In genomic region chr4:99913894-99914451, GRCm38 (mm10) we compare ENCODE assay signal across 9 mouse cellular contexts. TPM values are rescaled to one million over a fixed set of nuclear protein-coding genes. Genes with fewer than 3 reads are reported as not detected.
DNase-seq lines count a peak whose midpoint lies in the region; ATAC-seq and TF ChIP-seq lines count a peak whose summit lies in the region.
"Had no signal": no experiment of that assay in that cellular context is flagged by ENCODE, and none has a peak within 500 bp of the region (broad histone marks: within the 10 kb centered on the region; RNA-seq: fewer than 3 reads in every experiment).

No protein-coding gene starts in this region.

- no peak overlapping the region for H3K27ac ChIP-seq in hindbrain, postnatal 0 days
- H3K27ac ChIP-seq in hindbrain, embryonic 13.5 days: no peak overlapping the region
- H3K27ac ChIP-seq: heart, embryonic 13.5 days had no signal

- peak; percentile 68 for TF ChIP-seq CTCF in hindbrain, postnatal 0 days (IDR thresholded peaks at IDR 0.05; ENCODE audit: low read depth)
- TF ChIP-seq CTCF in E14TG2a.4 (conservative IDR thresholded peaks at IDR 0.05; ENCODE audit: low read length): peak; percentile 74

- no peaks in the 10 kb centered on the region for H3K27me3 ChIP-seq in hindbrain, postnatal 0 days (ENCODE audit: insufficient read depth, low read length)
- no peaks in the 10 kb centered on the region for H3K27me3 ChIP-seq in hindbrain, embryonic 13.5 days
- no peaks in the 10 kb centered on the region for H3K27me3 ChIP-seq in E14TG2a.4 (ENCODE audit: insufficient read depth, low read length)
- H3K27me3 ChIP-seq: heart, embryonic 13.5 days had no signal

- WGBS in hindbrain, postnatal 0 days: 71% methylated on average over 4 of the region's 4 CpGs
- 67% methylated on average over 4 of the region's 4 CpGs for WGBS in hindbrain, embryonic 13.5 days

- no peak for ATAC-seq in hindbrain, postnatal 0 days
- ATAC-seq in hindbrain, embryonic 13.5 days (ENCODE audit: low FRiP score): no peak

- no peaks in the 10 kb centered on the region for H3K36me3 ChIP-seq in hindbrain, postnatal 0 days (ENCODE audit: insufficient read depth, low read length)
- no peaks in the 10 kb centered on the region for H3K36me3 ChIP-seq in hindbrain, embryonic 13.5 days
- H3K36me3 ChIP-seq in E14TG2a.4 (ENCODE audit: insufficient read depth, low read length): no peaks in the 10 kb centered on the region
- H3K36me3 ChIP-seq: heart, embryonic 13.5 days had no signal

- H3K9me3 ChIP-seq in hindbrain, postnatal 0 days (ENCODE audit: low read length): no peaks in the 10 kb centered on the region
- no peaks in the 10 kb centered on the region for H3K9me3 ChIP-seq in hindbrain, embryonic 13.5 days
- H3K9me3 ChIP-seq in E14TG2a.4 (ENCODE audit: low read length): no peaks in the 10 kb centered on the region
- H3K9me3 ChIP-seq: heart, embryonic 13.5 days had no signal

- H3K4me3 ChIP-seq in hindbrain, postnatal 0 days (ENCODE audit: low read length): no peak overlapping the region
- H3K4me3 ChIP-seq in hindbrain, embryonic 13.5 days: no peak overlapping the region
- no peak overlapping the region for H3K4me3 ChIP-seq in E14TG2a.4 (replicated peaks; ENCODE audit: low read length)
- H3K4me3 ChIP-seq: heart, embryonic 13.5 days had no signal

- H3K4me1 ChIP-seq in hindbrain, postnatal 0 days (ENCODE audit: insufficient read depth, low read length): no peaks in the 10 kb centered on the region
- no peaks in the 10 kb centered on the region for H3K4me1 ChIP-seq in hindbrain, embryonic 13.5 days (replicated peaks)
- H3K4me1 ChIP-seq in E14TG2a.4 (replicated peaks; ENCODE audit: low read depth, low read length): peaks cover 4% of the 10 kb centered on the region; the same call in 1 of the 2 replicates
- H3K4me1 ChIP-seq: heart, embryonic 13.5 days had no signal

- no peak overlapping the region for H3K4me2 ChIP-seq in hindbrain, postnatal 0 days (ENCODE audit: low read depth, low read length)
- no peak overlapping the region for H3K4me2 ChIP-seq in hindbrain, embryonic 13.5 days
- H3K4me2 ChIP-seq: heart, embryonic 13.5 days had no signal

- DNase-seq in hindbrain, postnatal 0 days (ENCODE audit: low spot score): peak; percentile 59
- DNase-seq in 3T3-L1 (ENCODE audit: low read depth, low spot score): peak; percentile 69
- DNase-seq in embryo, embryonic 10.5 days (ENCODE audit: low spot score): peak; percentile 76
- DNase-seq in yolk sac, embryonic 10.5 days (ENCODE audit: low spot score): no peak
- DNase-seq in gastrocnemius, postnatal 25 days: no peak
- DNase-seq in adrenal gland, postnatal 4 days (ENCODE audit: low spot score in 2 of 2): no peak

- no peak overlapping the region for H3K9ac ChIP-seq in hindbrain, postnatal 0 days (replicated peaks; ENCODE audit: low read length)
- H3K9ac ChIP-seq in hindbrain, embryonic 13.5 days: no peak overlapping the region
- H3K9ac ChIP-seq: heart, embryonic 13.5 days had no signal

RNA-seq across cellular contexts. Expression of gene Pgm1, which starts 15.2 kb away (rescaled TPM):
- total RNA-seq in hindbrain, postnatal 0 days (2014; rRNA removed): 124 and 125 TPM in 2 replicates
- 125 and 128 TPM in 2 replicates for polyA plus RNA-seq in hindbrain, postnatal 0 days (2015; fragmentation: Nextera tagmentation; extraction: Ambion mirVana)
- 53.9 and 57.0 TPM in 2 replicates for polyA plus RNA-seq in hindbrain, embryonic 13.5 days (2015; fragmentation: Nextera tagmentation; extraction: Ambion mirVana)
- 1,000 to 10,000 TPM in 1 of 2 experiments, 100 to 1,000 TPM in 1; 832 to 1,031 TPM for total RNA-seq in gastrocnemius, postnatal 25 days (2021)
- 10 to 100 TPM; 86.5 to 99.5 TPM for total RNA-seq in adrenal gland, postnatal 4 days (2021)

RNA-seq across cellular contexts. Expression of gene Itgb3bp, which starts 15.6 kb away (rescaled TPM):
- 1.8 and 2.8 TPM in 2 replicates for total RNA-seq in hindbrain, postnatal 0 days (2014; rRNA removed)
- 12.7 and 13.9 TPM in 2 replicates for polyA plus RNA-seq in hindbrain, postnatal 0 days (2015; fragmentation: Nextera tagmentation; extraction: Ambion mirVana)
- 18.5 and 18.7 TPM in 2 replicates for polyA plus RNA-seq in hindbrain, embryonic 13.5 days (2015; fragmentation: Nextera tagmentation; extraction: Ambion mirVana)
- 1 to 10 TPM; 3.6 to 4.7 TPM for total RNA-seq in gastrocnemius, postnatal 25 days (2021)
- total RNA-seq in adrenal gland, postnatal 4 days (2021): 10 to 100 TPM; 11.1 to 11.6 TPM

Comparison
In these comparisons a context has a peak if more than half of its experiments do, and no peak if none do; other contexts are left out.
1. DNase-seq: peak in hindbrain, postnatal 0 days (single experiment), 3T3-L1 (single experiment) and embryo, embryonic 10.5 days (single experiment); none in yolk sac, embryonic 10.5 days (single experiment), gastrocnemius, postnatal 25 days (single experiment) and adrenal gland, postnatal 4 days (0 of 2).